Mouse (Mus musculus): ENCODE measurements around the gene Etfb.

DNA sequence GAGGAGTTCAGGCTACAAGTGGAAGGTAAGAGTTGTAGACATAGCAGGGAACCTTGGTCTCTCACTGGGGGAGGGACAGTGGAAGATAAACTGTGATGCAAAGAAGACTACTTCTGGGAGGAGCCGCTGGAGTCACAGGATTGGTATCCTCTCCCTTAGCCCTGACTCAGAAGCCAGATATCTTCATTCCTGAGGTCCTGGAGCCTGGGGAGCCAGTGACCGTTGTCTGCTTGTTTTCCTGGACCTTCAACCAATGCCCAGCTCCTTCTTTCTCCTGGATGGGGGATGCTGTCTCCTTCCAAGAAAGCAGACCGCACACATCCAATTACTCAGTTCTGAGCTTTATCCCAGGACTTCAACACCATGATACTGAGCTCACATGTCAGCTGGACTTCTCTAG lies 34.8 kb upstream of the Etfb start:
- TF ChIP-seq CTCF (IDR thresholded peaks at IDR 0.05; ENCODE audit: borderline replicate concordance, control insufficient read depth, extremely low read depth, insufficient read depth, low read length, poor library complexity) (no peak), POLR2A (IDR thresholded peaks at IDR 0.05; ENCODE audit: control insufficient read depth, extremely low read depth, insufficient read depth, low read length, poor library complexity) (no peak)
